Mouse (Mus musculus): Measurements from ENCODE around the gene Hoxa10. TPM values are rescaled to one million over a fixed set of nuclear protein-coding genes. Genes with fewer than 3 reads are reported as not detected.
A peak's percentile ranks its signal among the peaks of the same experiment; 100 is the strongest.

Hoxa10 gene
- polyA plus RNA-seq, 1 experiment from 2014 or later: not detected

GRCm38 (mm10) chr6:52235267-52235666 lies 5.4 kb downstream of the Hoxa10 start:
- ATAC-seq (ENCODE audit: low FRiP score) (no peak), DNase-seq (ENCODE audit: low spot score, missing footprints) (no peak)
- Histone ChIP-seq H3K4me1 (ENCODE audit: control insufficient read depth, insufficient read depth, low read length) (no peaks in the 10 kb centered on the region; the same call in 1 of the 2 replicates), H3K27me3 (ENCODE audit: control insufficient read depth, insufficient read depth, low read length) (peaks cover 95% of the 10 kb centered on the region), H3K9ac (ENCODE audit: low read length) (no peak overlapping the region), H3K36me3 (ENCODE audit: control insufficient read depth, insufficient read depth, low read length) (no peaks in the 10 kb centered on the region), H3K27ac (ENCODE audit: low read depth, low read length) (no peak overlapping the region), H3K4me2 (no peak overlapping the region), H3K9me3 (ENCODE audit: control insufficient read depth, low read length) (no peaks in the 10 kb centered on the region), H3K4me3 (ENCODE audit: low read depth, low read length) (no peak overlapping the region)
- WGBS: 26% methylated on average over 9 of the region's 9 CpGs

GRCm38 (mm10) chr6:52234428-52235140 lies 6.1 kb downstream of the Hoxa10 start:
- ATAC-seq (ENCODE audit: low FRiP score) (no peak), DNase-seq (ENCODE audit: low spot score, missing footprints) (no peak)
- Histone ChIP-seq H3K9ac (ENCODE audit: low read length) (no peak overlapping the region), H3K27ac (ENCODE audit: low read depth, low read length) (no peak overlapping the region), H3K27me3 (ENCODE audit: control insufficient read depth, insufficient read depth, low read length) (peaks cover 95% of the 10 kb centered on the region), H3K4me1 (ENCODE audit: control insufficient read depth, insufficient read depth, low read length) (no peaks in the 10 kb centered on the region; the same call in 1 of the 2 replicates), H3K4me3 (ENCODE audit: low read depth, low read length) (no peak overlapping the region), H3K36me3 (ENCODE audit: control insufficient read depth, insufficient read depth, low read length) (no peaks in the 10 kb centered on the region), H3K4me2 (no peak overlapping the region), H3K9me3 (ENCODE audit: control insufficient read depth, low read length) (no peaks in the 10 kb centered on the region)
- 2% methylated on average over 63 of the region's 68 CpGs for WGBS

- Histone ChIP-seq H3K9ac (ENCODE audit: low read length) (no peak overlapping the region), H3K27ac (ENCODE audit: low read depth, low read length) (no peak overlapping the region), H3K4me3 (ENCODE audit: low read depth, low read length) (no peak overlapping the region), H3K9me3 (ENCODE audit: control insufficient read depth, low read length) (no peaks in the 10 kb centered on the region), H3K4me1 (ENCODE audit: control insufficient read depth, insufficient read depth, low read length) (no peaks in the 10 kb centered on the region; the same call in 1 of the 2 replicates), H3K27me3 (ENCODE audit: control insufficient read depth, insufficient read depth, low read length) (peaks cover 95% of the 10 kb centered on the region), H3K36me3 (ENCODE audit: control insufficient read depth, insufficient read depth, low read length) (no peaks in the 10 kb centered on the region), H3K4me2 (no peak overlapping the region)
- DNase-seq (ENCODE audit: low spot score, missing footprints) (no peak), ATAC-seq (ENCODE audit: low FRiP score) (no peak)
- 1% methylated on average over 69 of the region's 70 CpGs for WGBS
Measured at GRCm38 (mm10) chr6:52233546-52234427, 6.9 kb downstream of the Hoxa10 start.

- no peak overlapping the region for H3K4me3 ChIP-seq (ENCODE audit: low read depth, low read length)
- H3K9me3 ChIP-seq (ENCODE audit: control insufficient read depth, low read length): no peaks in the 10 kb centered on the region
- H3K4me1 ChIP-seq (ENCODE audit: control insufficient read depth, insufficient read depth, low read length): no peaks in the 10 kb centered on the region; the same call in 1 of the 2 replicates
- under 1% methylated on average over 23 of the region's 23 CpGs for WGBS
- no peak for ATAC-seq (ENCODE audit: low FRiP score)
- no peaks in the 10 kb centered on the region for H3K36me3 ChIP-seq (ENCODE audit: control insufficient read depth, insufficient read depth, low read length)
- H3K27me3 ChIP-seq (ENCODE audit: control insufficient read depth, insufficient read depth, low read length): peaks cover 94% of the 10 kb centered on the region
- H3K9ac ChIP-seq (ENCODE audit: low read length): no peak overlapping the region
- peak; percentile 97 for DNase-seq (ENCODE audit: low spot score, missing footprints)
- H3K4me2 ChIP-seq: no peak overlapping the region
- no peak overlapping the region for H3K27ac ChIP-seq (ENCODE audit: low read depth, low read length)
Measured at GRCm38 (mm10) chr6:52232984-52233545, 7.6 kb downstream of the Hoxa10 start.

- H3K9me3 ChIP-seq (ENCODE audit: control insufficient read depth, low read length): no peaks in the 10 kb centered on the region
- 1% methylated on average over 18 of the region's 18 CpGs for WGBS
- H3K9ac ChIP-seq (ENCODE audit: low read length): no peak overlapping the region
- no peak overlapping the region for H3K4me2 ChIP-seq
- H3K36me3 ChIP-seq (ENCODE audit: control insufficient read depth, insufficient read depth, low read length): no peaks in the 10 kb centered on the region
- no peaks in the 10 kb centered on the region; the same call in 1 of the 2 replicates for H3K4me1 ChIP-seq (ENCODE audit: control insufficient read depth, insufficient read depth, low read length)
- H3K4me3 ChIP-seq (ENCODE audit: low read depth, low read length): no peak overlapping the region
- peak; percentile 97 for DNase-seq (ENCODE audit: low spot score, missing footprints)
- peaks cover 93% of the 10 kb centered on the region for H3K27me3 ChIP-seq (ENCODE audit: control insufficient read depth, insufficient read depth, low read length)
- H3K27ac ChIP-seq (ENCODE audit: low read depth, low read length): no peak overlapping the region
- ATAC-seq (ENCODE audit: low FRiP score): no peak
Measured at GRCm38 (mm10) chr6:52232568-52232965, 8.1 kb downstream of the Hoxa10 start.

- H3K4me1 ChIP-seq (ENCODE audit: control insufficient read depth, insufficient read depth, low read length): no peaks in the 10 kb centered on the region; the same call in 1 of the 2 replicates
- 1% methylated on average over 18 of the region's 18 CpGs for whole genome bisulfite sequencing
- no peaks in the 10 kb centered on the region for H3K36me3 ChIP-seq (ENCODE audit: control insufficient read depth, insufficient read depth, low read length)
- no peaks in the 10 kb centered on the region for H3K9me3 ChIP-seq (ENCODE audit: control insufficient read depth, low read length)
- no peak overlapping the region for H3K27ac ChIP-seq (ENCODE audit: low read depth, low read length)
- H3K9ac ChIP-seq (ENCODE audit: low read length): no peak overlapping the region
- ATAC-seq (ENCODE audit: low FRiP score): no peak
- no peak overlapping the region for H3K4me2 ChIP-seq
- no peak overlapping the region for H3K4me3 ChIP-seq (ENCODE audit: low read depth, low read length)
- peaks cover 93% of the 10 kb centered on the region for H3K27me3 ChIP-seq (ENCODE audit: control insufficient read depth, insufficient read depth, low read length)
- peak; percentile 96 for DNase-seq (ENCODE audit: low spot score, missing footprints)
Measured at GRCm38 (mm10) chr6:52231885-52232567, 8.6 kb downstream of the Hoxa10 start.

GRCm38 (mm10) chr6:52230516-52231165 lies 10.0 kb downstream of the Hoxa10 start, which contains the start of gene Hoxa9:
Gene Hoxa9, minus strand, starts transcription at chr6:52231089.
- Histone ChIP-seq H3K4me3 (ENCODE audit: low read depth, low read length) (no peak within 1 kb of the TSS), H3K36me3 (ENCODE audit: control insufficient read depth, insufficient read depth, low read length) (no peaks in the 10 kb centered on the region), H3K4me2 (no peak within 1 kb of the TSS)

More at GRCm38 (mm10) chr6:52230516-52231165, 10.0 kb downstream of the Hoxa10 start, which contains the start of gene Hoxa9:
- WGBS: 1% methylated on average over 27 of the region's 36 CpGs
- Histone ChIP-seq H3K9me3 (ENCODE audit: control insufficient read depth, low read length) (no peaks in the 10 kb centered on the region), H3K27me3 (ENCODE audit: control insufficient read depth, insufficient read depth, low read length) (peaks cover 93% of the 10 kb centered on the region), H3K9ac (ENCODE audit: low read length) (no peak within 1 kb of the TSS), H3K27ac (ENCODE audit: low read depth, low read length) (no peak within 1 kb of the TSS), H3K4me1 (ENCODE audit: control insufficient read depth, insufficient read depth, low read length) (no peaks in the 10 kb centered on the region; the same call in 1 of the 2 replicates)
- no peak for ATAC-seq (ENCODE audit: low FRiP score)
- DNase-seq (ENCODE audit: low spot score, missing footprints): peak; percentile 96

Data from midbrain, embryonic 11.5 days (tissue).